Mouse (Mus musculus): ENCODE data around the gene Srrm3.

The Srrm3 gene

GRCm38 (mm10) chr5:135903551-135904151, 97.0 kb downstream of the Srrm3 start:
- DNase-seq (ENCODE audit: extremely low read depth, low read depth), result peak; percentile 48

- DNase-seq (ENCODE audit: extremely low read depth, low read depth), result no peak
These were observed 97.6 kb downstream of the Srrm3 start for GRCm38 (mm10) chr5:135904259-135904658.

- no peak for DNase-seq (ENCODE audit: extremely low read depth, low read depth)
These were observed 98.9 kb downstream of the Srrm3 start for GRCm38 (mm10) chr5:135905320-135906225.

- no peak for DNase-seq (ENCODE audit: extremely low read depth, low read depth)
These were observed 100.2 kb downstream of the Srrm3 start for GRCm38 (mm10) chr5:135906846-135907245.

GRCm38 (mm10) chr5:135907256-135907655, 100.6 kb downstream of the Srrm3 start:
- DNase-seq (ENCODE audit: extremely low read depth, low read depth), result no peak

- no peak for DNase-seq (ENCODE audit: extremely low read depth, low read depth)
These were observed 101.5 kb downstream of the Srrm3 start for GRCm38 (mm10) chr5:135908185-135908584.

GRCm38 (mm10) chr5:135908989-135909388, 102.3 kb downstream of the Srrm3 start:
- no peak for DNase-seq (ENCODE audit: extremely low read depth, low read depth)

- no peak for DNase-seq (ENCODE audit: extremely low read depth, low read depth)
These were observed 103.0 kb downstream of the Srrm3 start for GRCm38 (mm10) chr5:135909646-135910045.

GRCm38 (mm10) chr5:135910813-135911212, 104.1 kb downstream of the Srrm3 start:
- no peak for DNase-seq (ENCODE audit: extremely low read depth, low read depth)

- DNase-seq (ENCODE audit: extremely low read depth, low read depth), result no peak
These were observed 105.0 kb downstream of the Srrm3 start for GRCm38 (mm10) chr5:135911633-135912220.

GRCm38 (mm10) chr5:135913201-135913600, 106.5 kb downstream of the Srrm3 start:
- DNase-seq (ENCODE audit: extremely low read depth, low read depth), result no peak

- no peak for DNase-seq (ENCODE audit: extremely low read depth, low read depth)
These were observed 107.5 kb downstream of the Srrm3 start for GRCm38 (mm10) chr5:135914156-135914555.

GRCm38 (mm10) chr5:135916051-135916565, 109.4 kb downstream of the Srrm3 start:
- DNase-seq (ENCODE audit: extremely low read depth, low read depth), result no peak

- no peak for DNase-seq (ENCODE audit: extremely low read depth, low read depth)
These were observed 109.9 kb downstream of the Srrm3 start for GRCm38 (mm10) chr5:135916601-135917000.

GRCm38 (mm10) chr5:135917327-135918058, 110.8 kb downstream of the Srrm3 start:
- DNase-seq (ENCODE audit: extremely low read depth, low read depth), result no peak

GRCm38 (mm10) chr5:135918059-135918437, 111.4 kb downstream of the Srrm3 start:
- DNase-seq (ENCODE audit: extremely low read depth, low read depth), result no peak

- no peak for DNase-seq (ENCODE audit: extremely low read depth, low read depth)
These were observed 111.9 kb downstream of the Srrm3 start for GRCm38 (mm10) chr5:135918593-135918992.

GRCm38 (mm10) chr5:135919902-135920301, 113.2 kb downstream of the Srrm3 start:
- DNase-seq (ENCODE audit: extremely low read depth, low read depth), result no peak

GRCm38 (mm10) chr5:135923901-135924300, 117.2 kb downstream of the Srrm3 start:
- DNase-seq (ENCODE audit: extremely low read depth, low read depth), result no peak

Data from MEL-GATA-1-ER (cell line).